Mouse (Mus musculus) brain, adult 2 months (tissue): ENCODE measurements around the gene Pgs1.
A peak's percentile ranks its signal among the peaks of the same experiment; 100 is the strongest.

ENCODE experiments used
- DNase-seq: peaks from one replicate; pipeline ENCODE4 v3.0.0; 2011; ENCODE audit warnings: low read depth, low spot score

The Pgs1 gene

DNA sequence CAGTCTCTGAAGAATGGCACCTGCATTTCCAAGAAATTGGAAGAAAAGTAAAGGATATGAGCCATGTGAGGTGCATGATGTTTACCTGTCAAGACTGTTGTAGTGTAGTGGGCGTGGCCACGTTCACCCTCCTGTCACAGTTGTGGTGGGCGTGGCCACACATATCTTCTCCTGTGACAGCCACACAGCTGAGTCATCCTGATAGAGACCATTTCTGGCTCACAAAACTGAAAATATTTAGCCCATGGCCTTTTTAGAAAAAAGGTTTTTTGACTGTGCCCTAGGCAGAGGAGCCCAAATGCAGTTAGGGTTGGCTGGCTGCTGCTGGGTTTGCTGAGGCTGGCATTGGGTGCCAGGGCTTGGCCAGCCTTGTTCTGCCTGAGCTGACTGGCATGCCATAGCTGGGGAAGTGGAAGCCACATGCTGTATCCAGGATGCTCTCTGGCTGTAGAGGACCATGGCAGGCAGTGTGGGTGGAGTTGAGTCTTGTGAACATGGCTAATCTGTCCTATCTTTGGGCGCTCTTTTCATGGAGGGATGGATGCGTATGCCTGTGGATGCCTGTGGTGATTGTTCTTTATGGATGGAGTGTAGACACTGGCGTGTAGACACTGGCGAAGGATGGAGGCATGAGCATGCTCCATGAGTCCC, 14.6 kb downstream of the Pgs1 start:
- no peak for DNase-seq

DNA sequence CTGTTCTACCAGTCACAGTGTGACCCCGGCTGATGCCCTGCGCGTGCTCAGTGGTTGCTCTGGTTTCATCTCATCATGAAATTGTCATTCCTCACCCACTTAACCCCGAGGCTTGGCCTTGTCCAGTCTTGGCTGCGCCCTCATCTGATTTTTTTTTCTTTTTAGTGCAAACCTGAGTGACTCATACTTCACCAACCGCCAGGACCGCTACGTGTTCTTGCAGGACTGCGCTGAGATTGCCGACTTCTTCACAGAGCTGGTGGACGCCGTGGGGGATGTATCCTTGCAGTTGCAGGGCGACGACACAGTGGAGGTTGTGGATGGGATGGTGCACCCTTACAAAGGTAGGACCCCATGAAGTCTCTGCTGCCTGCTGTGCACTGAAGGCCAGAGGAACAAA, 17.1 kb downstream of the Pgs1 start:
- DNase-seq, result no peak

GRCm38 (mm10) chr11:118003718-118004117, 17.6 kb downstream of the Pgs1 start:
- DNase-seq, result no peak

DNA sequence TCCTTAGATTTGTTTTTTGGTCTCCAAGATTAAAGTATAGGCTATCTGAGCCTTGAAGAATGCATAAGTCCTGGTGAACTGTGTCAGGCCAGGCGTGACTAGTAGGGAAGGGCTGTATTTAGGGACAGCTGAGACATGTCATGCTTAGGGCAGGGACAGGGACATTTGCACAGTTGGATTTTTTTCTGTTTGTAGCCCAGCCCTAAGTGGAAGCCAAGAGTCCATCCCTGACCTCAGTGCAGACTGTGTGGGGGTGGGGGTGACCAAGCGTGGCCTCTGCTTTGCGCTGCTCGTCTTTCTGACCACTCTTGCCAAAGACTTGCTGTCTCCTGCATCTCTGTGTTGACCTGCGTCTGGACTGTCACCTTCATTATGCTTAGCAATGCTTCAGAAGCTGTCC, 18.1 kb downstream of the Pgs1 start:
- DNase-seq, result no peak

- DNase-seq, result no peak
Measured at GRCm38 (mm10) chr11:118007460-118008143, 21.5 kb downstream of the Pgs1 start.

GRCm38 (mm10) chr11:118008144-118008805, 22.2 kb downstream of the Pgs1 start:
- no peak for DNase-seq

DNA sequence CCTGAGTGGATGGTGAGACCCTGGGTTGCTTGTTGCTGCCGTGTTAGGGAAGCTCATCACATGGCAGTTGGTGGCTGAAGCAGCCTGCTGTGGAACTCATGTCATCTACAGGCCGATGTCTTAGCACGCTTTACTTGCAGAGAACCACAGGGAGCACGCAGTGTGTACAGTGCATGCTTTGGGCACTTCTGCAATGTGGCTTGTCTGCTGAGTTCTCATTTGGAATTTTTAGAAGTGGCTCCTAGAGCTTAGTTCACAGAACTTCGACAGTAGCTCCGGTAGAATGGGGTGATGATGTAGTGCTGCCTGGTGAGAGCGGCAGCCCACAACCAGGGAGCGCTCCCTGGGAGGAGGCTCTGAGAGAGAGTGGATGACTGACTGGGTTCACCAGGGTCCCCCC, 22.8 kb downstream of the Pgs1 start:
- peak; percentile 42 for DNase-seq

- DNase-seq, result peak; percentile 13
Measured at GRCm38 (mm10) chr11:118009865-118010571, 23.9 kb downstream of the Pgs1 start.

- no peak for DNase-seq
Measured at GRCm38 (mm10) chr11:118012595-118012994, 26.5 kb downstream of the Pgs1 start.

- no peak for DNase-seq
Measured at GRCm38 (mm10) chr11:118013339-118013738, 27.2 kb downstream of the Pgs1 start.

GRCm38 (mm10) chr11:118014391-118014995, 28.4 kb downstream of the Pgs1 start:
- DNase-seq, result no peak

DNA sequence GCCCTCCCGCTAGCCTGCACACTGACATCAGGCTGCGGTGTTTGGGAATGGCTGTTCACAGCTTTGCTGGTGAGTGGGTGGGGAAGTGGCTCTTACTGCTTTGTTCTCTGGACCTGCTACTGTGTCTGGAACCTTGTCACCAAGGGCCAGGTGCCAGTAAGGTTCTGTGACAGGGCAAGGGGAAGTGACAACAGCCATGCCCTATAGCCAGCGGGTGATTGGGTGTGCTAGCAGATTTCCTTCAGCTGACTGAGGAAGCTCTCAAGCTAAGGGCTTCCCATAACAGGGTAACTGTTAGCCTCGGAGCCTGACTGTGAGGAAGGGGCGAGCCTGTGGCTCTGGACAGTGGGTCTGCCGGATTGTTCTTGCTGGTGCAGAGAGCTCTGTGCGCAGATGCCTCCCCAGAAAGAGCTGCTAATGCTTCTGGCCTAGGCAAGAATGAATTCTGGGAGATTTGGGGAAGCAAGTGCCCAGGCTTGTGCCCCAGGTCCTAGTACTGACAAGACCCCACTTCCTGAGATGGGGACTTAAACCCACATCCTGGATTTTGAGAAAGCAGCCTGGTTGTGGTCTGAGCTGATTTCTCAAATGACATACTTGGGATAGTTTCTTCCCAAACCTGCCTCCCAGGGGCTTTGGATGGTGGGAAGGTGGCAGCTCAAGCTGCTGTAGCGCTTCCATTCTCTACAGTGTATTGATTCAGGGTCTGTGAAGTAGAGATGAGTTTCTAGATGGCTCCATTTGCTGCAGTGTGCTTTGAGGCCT, 29.5 kb downstream of the Pgs1 start:
- DNase-seq, result peak; percentile 22

GRCm38 (mm10) chr11:118018328-118018727, 32.2 kb downstream of the Pgs1 start:
- DNase-seq, result no peak

DNA sequence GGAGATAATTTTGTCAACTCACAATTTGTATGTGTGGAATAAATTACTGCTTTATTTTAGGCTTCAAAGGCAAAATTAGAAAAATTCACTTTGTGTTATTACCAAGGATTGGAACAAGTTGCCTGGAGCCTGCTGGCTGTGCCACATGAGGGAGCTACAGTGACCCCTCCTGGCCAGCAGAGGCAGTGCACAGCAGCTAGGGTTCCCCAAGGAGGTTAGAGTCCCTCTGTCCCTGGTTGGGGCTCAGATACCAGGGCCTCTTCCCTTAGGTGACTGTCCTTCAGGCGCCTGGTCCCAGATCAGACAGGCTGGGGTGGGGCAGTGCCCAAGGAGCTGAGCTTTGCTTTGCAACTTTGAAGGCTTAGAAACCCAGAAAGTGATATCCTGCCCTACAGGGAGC, 35.7 kb downstream of the Pgs1 start:
- DNase-seq, result peak; percentile 81

GRCm38 (mm10) chr11:118023475-118023874, 37.4 kb downstream of the Pgs1 start:
- no peak for DNase-seq

DNA sequence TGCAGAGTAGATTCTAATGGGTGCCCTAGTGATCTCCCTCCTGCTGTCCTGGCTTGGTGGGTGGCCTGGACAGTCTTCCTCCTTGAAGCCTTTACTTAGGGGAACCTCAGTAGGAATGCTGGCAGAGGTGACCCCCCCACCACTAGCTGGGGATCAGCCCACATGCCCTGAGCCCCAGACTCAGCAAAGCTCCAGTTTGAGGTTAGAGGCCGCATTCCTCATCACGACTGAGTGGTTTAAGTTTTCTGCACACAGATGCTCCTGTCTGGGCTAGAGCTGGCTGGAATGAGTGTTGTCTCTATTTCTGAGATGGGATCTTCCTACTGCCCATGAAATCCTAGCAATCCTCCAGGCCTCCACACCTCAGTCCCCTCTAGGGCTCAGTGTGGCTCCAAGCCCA, 38.0 kb downstream of the Pgs1 start:
- no peak for DNase-seq

- no peak for DNase-seq
Measured at GRCm38 (mm10) chr11:118029170-118029569, 43.1 kb downstream of the Pgs1 start.

DNA sequence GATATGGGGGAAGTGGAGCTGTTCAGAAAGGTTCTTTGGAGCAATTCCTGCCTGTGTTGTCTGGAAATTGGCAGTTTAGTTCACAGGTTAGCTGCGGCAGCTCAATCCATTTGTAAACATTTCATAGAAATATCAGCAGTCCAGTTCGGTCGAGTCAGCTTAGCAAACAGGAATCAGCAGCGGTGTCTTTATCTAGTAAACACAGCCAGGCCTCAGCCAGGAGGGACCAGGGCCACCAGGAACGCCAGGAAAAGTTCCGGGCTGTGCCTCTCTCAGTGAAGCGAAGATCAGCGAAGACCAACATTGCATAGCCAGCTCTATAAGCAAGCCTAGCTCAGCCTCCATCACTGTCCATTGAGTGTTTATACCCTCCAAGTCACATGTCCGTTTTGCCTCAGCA, 45.0 kb downstream of the Pgs1 start:
- DNase-seq, result no peak

DNA sequence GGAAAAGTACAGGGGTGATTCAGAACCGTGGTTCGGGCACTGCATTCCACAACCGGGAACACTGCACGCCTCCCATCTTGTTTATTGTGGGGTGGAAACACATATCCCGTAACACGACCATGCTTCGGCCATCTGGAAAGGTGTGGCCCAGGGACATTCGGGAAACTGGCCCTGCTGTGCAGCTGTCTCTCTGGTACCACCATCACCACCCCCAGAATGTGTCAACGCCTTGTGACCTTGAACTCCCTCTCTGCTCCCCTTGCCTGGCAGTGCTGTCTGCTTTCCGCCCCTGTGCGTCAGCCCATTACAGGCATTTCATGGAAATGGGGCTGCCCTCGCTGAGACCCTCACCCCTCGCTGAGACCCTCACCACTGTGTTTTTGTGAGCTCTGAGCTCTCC, 48.3 kb downstream of the Pgs1 start:
- no peak for DNase-seq

DNA sequence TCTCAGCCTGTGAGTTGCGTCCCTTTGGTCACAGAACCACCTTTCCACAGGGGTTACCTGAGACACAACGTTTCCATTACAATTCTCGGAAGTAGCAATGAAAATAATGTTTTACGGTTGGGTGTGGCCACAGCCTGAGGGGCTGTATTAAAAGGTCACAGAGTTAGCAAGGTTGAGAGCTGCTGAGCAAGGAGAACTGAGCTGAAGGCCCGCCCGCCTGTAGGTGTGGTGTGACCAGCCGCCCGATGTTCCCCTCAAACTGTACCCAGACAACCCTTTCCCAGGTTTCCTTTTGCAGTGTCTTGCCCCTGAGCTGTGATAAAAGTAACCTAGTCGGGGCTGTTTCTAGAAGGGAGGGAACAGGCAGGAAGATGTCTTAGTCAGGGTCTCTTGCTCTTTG, 49.0 kb downstream of the Pgs1 start:
- DNase-seq, result no peak

- DNase-seq, result peak; percentile 22
Measured at GRCm38 (mm10) chr11:118042791-118043190, 56.7 kb downstream of the Pgs1 start.
